Mouse (Mus musculus) cerebellum, postnatal 14 days (tissue): ENCODE data around the gene Ssh2.

Experiments
- DNase-seq, 2 experiments: peaks; one replicate each; pipeline ENCODE4 v3.0.0; 2021; ENCODE audit warnings: mixed read lengths in 2 of 2

The Ssh2 gene

DNA sequence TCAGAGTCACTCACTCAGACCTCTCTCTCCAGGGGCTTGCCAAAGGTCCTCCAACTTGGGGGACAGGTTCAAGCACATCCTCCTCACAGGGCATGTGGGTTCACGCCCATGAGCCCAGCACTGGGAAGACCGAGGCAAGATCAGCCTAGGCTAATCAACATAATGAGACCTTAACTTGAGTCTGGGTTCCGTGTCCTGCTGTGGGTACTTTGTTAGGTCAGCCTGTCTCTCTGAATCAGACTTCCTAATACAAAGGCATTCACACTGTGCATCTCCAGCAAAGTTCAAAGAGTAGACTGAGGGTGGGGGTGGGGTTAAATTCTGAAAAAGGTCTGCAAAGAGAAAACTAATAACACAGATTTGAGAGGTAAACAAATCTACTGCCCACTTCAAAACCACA, 249.0 kb downstream of the Ssh2 start:
- no peak for DNase-seq

DNA sequence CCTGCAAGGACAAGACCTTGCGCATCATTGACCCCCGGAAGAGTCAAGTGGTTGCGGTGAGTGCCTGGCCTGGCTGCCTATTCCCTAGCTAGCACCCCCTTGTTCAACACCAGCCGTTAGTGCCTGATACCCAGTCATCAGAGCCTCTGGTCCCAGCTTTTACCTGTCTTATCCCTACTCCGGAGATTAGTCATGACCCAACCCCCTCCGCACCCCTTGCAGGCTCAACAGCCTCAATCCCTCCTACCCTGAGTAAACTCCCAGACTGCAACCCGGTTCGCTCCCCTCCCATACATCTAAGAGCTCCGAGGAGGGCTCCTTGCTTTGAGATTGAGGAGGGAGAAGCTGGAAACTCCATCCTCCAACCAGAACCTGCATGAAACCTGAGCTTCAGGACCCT, 250.5 kb downstream of the Ssh2 start:
- no peak for DNase-seq

DNA sequence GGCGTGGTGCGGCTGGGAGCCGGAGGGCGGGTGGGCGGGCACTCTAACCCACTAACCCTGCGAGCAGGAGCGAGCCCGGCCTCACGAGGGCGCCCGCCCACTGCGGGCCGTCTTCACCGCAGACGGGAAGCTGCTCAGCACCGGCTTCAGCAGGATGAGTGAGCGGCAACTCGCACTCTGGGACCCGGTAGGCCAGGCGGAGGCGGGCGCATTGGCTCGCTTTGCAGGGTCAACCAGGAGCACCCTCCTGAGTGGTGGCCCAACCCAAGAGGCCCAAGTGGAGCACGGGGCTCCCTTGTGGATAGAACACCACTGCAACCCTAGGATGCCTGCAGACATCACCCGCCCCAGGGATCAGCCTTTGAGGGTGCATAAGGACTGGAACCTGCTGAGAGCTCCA, 251.1 kb downstream of the Ssh2 start:
- DNase-seq = peak; percentile 68 to 71

GRCm38 (mm10) chr11:77467784-77468183, 251.7 kb downstream of the Ssh2 start:
- DNase-seq = peak; percentile 77 to 87

DNA sequence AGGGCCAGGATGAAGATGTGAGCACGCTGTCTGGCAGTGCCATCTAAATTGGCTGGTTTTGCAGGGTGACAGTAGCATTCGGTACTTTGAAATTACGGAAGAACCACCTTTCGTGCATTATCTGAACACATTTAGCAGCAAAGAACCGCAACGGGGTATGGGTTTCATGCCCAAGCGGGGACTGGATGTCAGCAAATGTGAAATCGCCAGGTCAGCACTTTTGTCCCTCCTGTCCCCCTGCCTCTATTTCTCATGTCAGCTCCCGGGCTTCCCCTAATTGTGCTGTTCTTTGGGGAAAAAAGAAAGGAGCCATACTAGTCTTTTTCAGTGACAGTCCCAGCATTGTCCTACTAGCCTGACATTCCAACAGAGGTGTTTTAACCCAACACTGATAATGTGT, 252.3 kb downstream of the Ssh2 start:
- no peak for DNase-seq

GRCm38 (mm10) chr11:77471407-77471806, 255.3 kb downstream of the Ssh2 start:
- no peak for DNase-seq

- no peak for DNase-seq
These were observed 256.7 kb downstream of the Ssh2 start for GRCm38 (mm10) chr11:77472775-77473174.

DNA sequence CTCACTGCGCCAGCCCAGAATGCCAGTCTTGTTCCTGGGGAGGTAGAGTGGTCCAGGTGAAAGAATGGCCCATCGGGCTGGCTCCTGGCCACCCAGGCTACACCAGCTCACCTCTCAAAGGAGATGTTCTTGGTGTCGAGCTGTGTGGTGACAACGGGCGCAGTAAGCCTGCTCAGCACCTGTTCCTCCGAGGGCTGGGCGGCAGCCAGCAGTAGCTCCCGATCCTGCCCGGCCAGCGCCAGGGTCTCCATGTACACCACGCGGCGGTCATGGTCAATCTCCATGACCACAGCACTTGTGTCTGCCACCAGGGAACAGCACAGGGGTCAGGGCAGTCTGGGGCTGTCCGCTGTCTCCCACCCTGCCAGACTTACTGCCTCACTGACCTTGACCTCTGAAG, 260.1 kb downstream of the Ssh2 start:
- DNase-seq = no peak

- DNase-seq = no peak
These were observed 260.8 kb downstream of the Ssh2 start for GRCm38 (mm10) chr11:77476895-77477294.

GRCm38 (mm10) chr11:77483043-77483442, 267.0 kb downstream of the Ssh2 start:
- peak; percentile 34 to 52 for DNase-seq

- no peak for DNase-seq
These were observed 267.6 kb downstream of the Ssh2 start for GRCm38 (mm10) chr11:77483510-77484255.

DNA sequence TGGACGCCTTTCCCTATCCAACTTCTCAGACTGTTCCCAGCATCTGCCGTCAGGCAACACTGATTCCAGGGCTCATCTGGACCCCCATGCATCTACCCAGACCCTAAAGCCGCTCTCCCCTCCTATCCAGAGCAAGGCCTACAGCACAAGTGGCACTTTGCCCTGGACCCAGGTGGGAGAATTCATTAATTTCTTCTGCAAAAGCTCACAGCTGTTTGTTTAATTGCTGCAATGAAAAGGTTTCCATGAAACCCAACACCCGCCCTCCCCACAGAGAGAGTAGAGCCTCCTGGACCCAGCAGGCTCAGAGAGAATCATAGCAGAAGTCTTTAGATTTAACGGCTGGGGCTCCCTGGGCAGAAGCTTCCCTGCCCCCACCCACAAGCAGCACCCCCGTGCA, 269.1 kb downstream of the Ssh2 start:
- DNase-seq = peak; percentile 32 to 53

DNA sequence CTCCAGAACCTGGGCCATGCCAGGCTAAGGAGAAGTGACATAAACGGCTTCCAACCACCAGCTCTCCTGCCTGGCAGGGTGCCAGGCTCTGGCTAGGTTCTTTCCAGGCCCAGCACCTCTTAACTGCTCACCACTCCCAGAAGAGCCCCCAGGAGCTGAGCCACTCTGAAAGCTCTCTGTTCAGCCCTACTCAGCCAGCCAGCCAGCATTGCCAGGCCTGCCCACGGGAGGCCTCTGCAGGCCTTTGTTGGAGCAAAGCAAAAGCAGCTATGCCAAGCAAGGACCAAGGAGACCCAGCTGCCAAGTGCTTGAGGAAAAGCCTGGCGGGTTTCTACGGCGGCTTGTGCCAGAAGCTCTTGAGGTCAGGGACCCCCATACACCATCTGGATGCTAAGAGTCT, 270.7 kb downstream of the Ssh2 start:
- DNase-seq = peak; percentile 71 to 80

- peak; percentile 54 to 55 for DNase-seq
These were observed 272.9 kb downstream of the Ssh2 start for GRCm38 (mm10) chr11:77488771-77489581.

GRCm38 (mm10) chr11:77489591-77490235, 273.6 kb downstream of the Ssh2 start, which contains the start of gene Ankrd13b:
Gene Ankrd13b, minus strand, starts transcription at chr11:77489678.
- DNase-seq = peak; percentile 89

- DNase-seq = peak in 1 of 2 experiments; percentile 35
These were observed 274.4 kb downstream of the Ssh2 start for GRCm38 (mm10) chr11:77490451-77490850.

- peak; percentile 95 to 98 for DNase-seq
These were observed 275.0 kb downstream of the Ssh2 start for GRCm38 (mm10) chr11:77491123-77491501.

DNA sequence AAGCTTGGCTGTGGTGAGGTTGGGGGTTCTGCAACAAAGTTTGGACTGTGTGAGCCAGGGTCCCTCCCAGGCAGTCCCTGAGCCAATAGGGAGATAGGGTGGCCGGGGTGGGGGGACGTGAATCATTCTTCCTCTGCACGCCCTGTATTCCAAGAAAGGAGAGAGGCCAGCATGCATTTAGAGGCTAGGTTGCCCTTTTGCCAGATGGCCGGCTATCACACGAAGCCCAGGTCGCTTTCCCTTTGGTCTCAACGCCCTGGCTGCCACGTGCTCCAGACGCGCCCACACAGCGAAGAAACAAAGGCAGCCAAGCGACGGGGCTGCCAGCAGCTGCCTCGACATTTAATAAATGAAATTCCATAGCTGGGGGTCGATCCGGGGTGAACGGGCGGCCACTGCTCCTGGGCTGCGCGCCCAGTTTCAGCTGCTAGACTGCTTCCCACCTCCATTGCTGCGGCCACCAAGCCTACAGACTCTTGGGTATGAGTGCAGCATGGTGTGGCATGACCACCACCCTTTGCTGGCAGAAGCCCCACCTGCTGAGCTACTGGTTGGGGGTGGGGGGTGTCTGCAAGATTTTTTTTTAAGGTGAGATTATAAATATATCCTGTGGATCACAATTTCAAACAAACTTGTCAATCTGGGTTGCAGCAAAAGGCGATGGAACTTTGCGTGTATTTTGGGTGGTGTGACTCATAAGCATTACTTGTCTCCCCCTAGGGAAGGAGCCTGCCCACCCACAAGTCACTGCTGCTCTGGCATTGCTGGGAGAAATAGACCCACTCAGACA, 275.6 kb downstream of the Ssh2 start:
- DNase-seq = peak; percentile 70 to 73

GRCm38 (mm10) chr11:77492311-77492871, 276.3 kb downstream of the Ssh2 start:
- peak in 1 of 2 experiments; percentile 66 for DNase-seq

- peak; percentile 92 to 95 for DNase-seq
These were observed 276.8 kb downstream of the Ssh2 start for GRCm38 (mm10) chr11:77492911-77493332.

- DNase-seq = peak; percentile 64 to 68
These were observed 277.6 kb downstream of the Ssh2 start, which contains the start of gene Git1 for GRCm38 (mm10) chr11:77493512-77494343. Gene Git1, plus strand, starts transcription at chr11:77493562.
